Mouse (Mus musculus) T-helper 2 cell (primary cell): ENCODE measurements around the gene Abhd2.

Experiments used
- in situ Hi-C: fragments of 300-600 bp; cut with MboI, MseI; formaldehyde crosslinking; loops from one replicate; pipeline ENCODE4 v1.15.1; 2025; ENCODE audit warnings: high pct_unique_total_duplicates

The Abhd2 gene

DNA sequence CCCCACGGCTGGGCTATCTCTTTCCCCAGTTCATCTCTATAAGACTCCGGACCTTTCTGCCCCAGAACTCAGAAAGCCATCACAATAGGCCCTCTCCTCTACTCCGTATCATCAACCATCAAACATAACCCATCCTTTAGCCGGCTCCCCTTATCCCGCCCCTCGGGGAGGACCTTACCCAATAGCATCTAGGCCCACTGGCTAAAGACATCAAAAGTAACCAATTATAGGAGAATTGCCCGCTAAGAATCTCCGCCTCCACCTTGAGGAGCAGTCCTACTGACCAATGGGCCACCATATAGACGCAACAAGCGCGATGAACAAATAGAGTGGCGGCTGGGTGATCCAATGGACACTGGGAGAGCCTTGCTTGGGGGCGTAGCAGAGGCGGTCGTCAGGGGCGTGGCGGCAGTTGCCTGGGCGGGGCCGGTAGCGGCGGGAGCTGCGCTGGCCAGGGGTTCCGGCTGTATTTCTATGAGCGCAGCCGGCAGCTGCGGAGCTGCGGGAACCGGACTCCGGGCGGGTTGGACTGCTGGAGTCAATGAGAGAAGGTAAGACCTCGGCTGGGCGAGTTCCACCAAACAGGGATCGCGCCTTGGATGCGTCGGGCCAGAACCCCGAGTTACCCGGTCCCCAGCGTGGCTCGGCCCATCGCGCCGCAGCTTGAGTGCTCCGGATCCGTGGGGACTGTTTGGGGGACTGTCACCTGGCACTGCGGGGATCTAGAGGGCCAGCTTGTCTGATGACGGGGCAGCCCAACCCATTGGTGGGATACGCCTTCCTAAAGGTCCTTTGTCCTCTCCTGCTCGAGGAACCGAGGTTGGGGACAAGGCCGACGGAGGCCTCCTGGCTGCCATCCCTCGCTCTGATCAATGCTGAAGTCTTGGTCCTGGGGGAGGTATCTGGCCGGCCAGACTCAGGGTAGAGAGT, at the start of gene Abhd2:
TSS of gene Abhd2 (plus strand) at position 411 of the 930 bp plus-strand sequence.
- in situ Hi-C loops: no loop called here

DNA sequence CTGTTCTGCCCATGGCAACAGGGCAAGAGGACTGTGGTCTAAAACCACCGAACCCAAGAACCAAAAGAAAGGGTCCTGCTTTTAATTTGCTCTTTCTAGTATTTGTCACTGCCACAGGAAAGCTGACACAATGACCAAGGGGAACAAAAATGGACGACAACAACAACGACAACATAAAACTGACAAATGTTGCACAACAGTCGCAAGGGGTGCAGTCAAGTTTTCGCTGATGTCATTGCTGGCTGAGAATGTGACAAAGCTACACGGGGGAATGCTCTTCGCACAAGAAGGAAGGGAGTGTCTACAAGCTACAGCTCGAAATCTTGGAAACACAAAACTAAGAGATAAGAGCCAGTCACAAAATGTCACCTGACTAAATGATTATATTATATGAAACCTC, 47.5 kb upstream of the Abhd2 start:
- in situ Hi-C loops: no loop called here

DNA sequence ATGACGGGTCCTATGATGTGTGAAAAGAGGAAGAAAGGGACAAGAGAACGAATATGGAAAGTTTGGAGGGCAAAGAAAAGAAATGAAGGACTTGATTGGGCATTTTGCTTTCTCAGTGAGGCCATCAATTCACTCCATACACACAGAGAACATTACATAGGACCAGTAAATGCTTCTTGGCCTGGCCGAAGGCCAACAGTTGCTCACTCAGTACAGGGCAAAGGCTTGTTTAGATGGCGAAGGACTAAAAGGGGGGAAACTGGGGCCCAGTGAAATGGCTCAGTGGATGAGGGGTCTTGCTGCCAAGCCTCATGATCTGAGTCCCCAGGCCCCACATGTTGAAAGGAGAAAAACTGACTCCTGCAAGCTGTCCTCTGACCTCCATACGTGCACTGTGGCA, 46.8 kb upstream of the Abhd2 start:
- in situ Hi-C loops: no loop called here

- in situ Hi-C loops: no loop called here
Measured at GRCm38 (mm10) chr7:79226834-79227486, 46.0 kb upstream of the Abhd2 start.

- in situ Hi-C loops: no loop called here
Measured at GRCm38 (mm10) chr7:79228471-79228870, 44.5 kb upstream of the Abhd2 start.

GRCm38 (mm10) chr7:79231577-79231976, 41.4 kb upstream of the Abhd2 start:
- in situ Hi-C loops: no loop called here

DNA sequence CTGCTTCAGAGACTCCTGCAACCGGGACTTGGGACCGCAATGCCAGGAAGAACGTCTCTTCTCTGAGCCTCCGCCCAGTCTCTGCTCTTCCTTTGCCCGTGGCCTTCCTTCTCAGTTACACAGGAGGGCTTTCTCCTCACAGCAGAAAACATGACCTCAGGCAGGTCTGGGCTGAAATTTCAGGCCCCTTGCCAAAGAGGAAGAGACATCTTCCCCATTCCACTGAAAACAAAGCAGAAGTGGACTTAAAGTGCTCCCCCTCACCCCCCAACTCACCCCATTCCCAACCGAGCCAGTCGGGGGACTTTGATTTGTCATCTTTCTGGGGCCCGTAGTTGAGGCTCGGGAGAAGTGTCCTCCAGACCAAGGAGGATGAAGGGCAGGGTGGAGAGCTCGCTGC, 41.0 kb upstream of the Abhd2 start:
- in situ Hi-C loops: no loop called here

- in situ Hi-C loops: loop anchor here (5.0 kb wide), 1 partner anchor 96 kb away; no protein-coding TSS in a partner anchor
Measured at GRCm38 (mm10) chr7:79238741-79239140, 34.3 kb upstream of the Abhd2 start.

DNA sequence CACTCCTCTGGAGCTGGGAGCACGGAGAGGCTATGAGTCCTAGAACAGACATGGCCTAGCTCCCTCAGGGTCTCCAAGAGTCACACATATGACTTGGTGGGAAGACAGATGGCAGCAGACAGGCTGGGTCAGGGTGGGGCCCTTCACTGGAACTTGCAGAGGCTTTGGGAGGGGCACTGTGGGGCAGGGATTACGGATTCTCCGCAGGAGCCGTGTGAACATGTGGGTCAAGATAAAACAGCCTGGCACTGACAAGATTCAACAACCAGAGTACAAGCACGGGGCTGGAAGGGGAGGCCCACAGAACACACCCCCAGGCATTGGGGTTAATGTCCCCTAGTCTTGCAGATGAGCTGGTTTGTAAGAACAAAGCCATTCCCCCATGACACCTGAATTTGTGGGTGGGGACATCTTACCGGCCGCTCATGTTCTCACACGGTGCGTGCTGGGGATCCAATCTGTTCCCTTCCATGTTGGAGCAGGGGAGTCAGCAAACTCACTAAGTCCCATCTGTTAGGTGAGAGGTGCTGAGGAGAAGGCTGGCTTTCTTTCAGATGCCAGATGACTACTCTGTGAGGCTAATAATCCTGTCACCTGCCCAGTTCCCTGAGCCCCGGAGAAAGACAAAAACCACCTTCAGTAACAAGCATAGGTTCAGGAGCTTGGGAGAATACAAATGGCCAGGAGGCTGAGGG, 30.9 kb upstream of the Abhd2 start:
- in situ Hi-C loops: loop anchor here (5.0 kb wide), 1 partner anchor 110 kb away; no protein-coding TSS in a partner anchor

DNA sequence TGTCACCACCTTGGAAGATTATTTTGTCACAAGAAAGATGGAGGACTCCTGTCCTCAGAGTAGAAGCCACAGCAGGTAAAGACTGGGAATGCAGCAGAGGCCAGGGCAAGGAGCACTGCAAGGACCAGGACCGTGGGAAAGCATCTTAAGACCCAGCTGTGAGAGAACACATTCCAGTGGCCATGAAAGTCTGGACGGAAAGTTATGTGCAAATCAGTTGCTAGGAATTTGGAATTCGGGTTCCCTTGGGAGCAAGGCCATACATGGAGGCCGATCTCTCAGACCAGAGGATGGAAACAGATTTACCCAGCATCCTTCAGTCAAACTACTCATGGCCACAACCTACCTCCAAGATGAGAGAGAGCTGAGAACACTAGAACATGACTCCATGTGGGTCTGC, 29.8 kb upstream of the Abhd2 start:
- in situ Hi-C loops: loop anchor here (5.0 kb wide), 1 partner anchor 109 kb away; no protein-coding TSS in a partner anchor

DNA sequence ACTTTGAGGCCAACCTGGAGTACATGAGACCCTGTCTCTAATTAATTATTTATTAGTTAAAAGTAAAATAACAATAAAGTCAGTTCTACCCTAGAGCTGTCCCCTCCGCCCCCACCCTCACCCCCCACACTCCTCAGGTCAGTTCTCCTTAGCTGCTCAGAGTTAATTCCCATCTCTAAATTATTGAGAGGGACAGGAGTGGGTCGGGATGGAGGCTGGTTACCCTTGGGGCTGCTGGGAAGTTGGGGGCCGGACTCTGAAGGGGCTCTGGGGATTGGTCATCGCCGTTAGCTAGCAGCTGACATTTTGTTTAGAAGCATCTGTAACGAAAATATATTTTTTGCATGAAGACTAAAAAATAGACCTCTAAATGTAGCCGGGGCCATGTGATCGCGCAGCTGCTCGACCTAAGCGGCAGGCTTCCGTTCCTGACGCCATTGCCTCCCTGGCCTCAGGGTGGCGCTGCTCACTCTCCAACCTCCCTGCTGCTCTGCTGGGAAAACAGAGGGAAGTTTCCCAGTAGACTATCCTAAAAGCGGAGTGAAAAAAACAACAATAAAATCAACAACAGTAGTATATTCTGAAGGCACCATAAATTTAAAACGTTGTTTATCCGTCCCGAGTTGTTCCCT, 26.8 kb upstream of the Abhd2 start:
- in situ Hi-C loops: no loop called here

- in situ Hi-C loops: no loop called here
Measured at GRCm38 (mm10) chr7:79247408-79247807, 25.6 kb upstream of the Abhd2 start.

DNA sequence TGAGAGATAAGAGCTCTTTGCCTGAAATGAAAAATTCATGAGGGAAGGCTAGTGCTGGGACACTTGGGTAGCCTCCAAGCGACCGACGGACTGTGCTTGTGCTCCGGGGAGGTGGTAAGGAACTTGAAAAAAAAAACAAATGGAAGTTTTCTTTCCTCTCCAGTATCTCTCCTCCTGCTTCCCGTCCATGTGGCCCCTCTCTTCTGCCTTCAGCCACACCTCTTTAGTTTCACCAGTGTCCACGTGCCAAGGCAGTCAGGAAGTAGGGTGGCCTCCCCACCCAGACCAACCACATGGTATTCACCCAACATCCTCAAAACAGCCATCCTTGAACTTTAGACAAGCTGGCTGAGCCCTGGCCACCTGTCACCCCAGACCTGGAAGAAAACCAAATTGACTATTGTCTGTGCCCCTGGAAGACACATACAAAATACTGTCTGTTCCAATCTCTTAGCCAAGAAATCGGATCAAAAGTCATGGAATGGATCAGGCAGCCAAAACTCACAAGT, 25.1 kb upstream of the Abhd2 start:
- in situ Hi-C loops: no loop called here

- in situ Hi-C loops: no loop called here
Measured at GRCm38 (mm10) chr7:79249581-79249980, 23.4 kb upstream of the Abhd2 start.

GRCm38 (mm10) chr7:79254248-79254888, 18.6 kb upstream of the Abhd2 start:
- in situ Hi-C loops: no loop called here

GRCm38 (mm10) chr7:79255350-79255749, 17.6 kb upstream of the Abhd2 start:
- in situ Hi-C loops: no loop called here

GRCm38 (mm10) chr7:79255752-79256151, 17.2 kb upstream of the Abhd2 start:
- in situ Hi-C loops: no loop called here

DNA sequence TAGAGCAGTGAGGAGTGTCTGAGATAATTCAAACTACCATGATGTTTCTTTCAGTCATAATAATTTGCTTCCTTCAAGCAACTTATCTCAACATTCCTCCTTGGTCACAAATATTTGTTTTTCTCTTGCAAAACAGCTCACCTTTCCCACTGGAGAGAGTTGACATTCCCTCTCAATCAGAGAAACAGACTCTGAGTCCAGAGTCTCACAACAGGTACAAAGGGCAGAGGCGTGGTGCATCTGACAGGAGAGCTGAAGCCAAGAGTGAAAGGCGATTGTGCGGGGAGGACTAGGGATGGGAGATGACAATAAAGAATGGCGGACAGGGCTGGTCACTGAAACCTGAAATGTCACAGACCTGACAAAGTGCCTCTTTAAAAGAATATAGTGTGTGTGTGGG, 16.3 kb upstream of the Abhd2 start:
- in situ Hi-C loops: no loop called here

DNA sequence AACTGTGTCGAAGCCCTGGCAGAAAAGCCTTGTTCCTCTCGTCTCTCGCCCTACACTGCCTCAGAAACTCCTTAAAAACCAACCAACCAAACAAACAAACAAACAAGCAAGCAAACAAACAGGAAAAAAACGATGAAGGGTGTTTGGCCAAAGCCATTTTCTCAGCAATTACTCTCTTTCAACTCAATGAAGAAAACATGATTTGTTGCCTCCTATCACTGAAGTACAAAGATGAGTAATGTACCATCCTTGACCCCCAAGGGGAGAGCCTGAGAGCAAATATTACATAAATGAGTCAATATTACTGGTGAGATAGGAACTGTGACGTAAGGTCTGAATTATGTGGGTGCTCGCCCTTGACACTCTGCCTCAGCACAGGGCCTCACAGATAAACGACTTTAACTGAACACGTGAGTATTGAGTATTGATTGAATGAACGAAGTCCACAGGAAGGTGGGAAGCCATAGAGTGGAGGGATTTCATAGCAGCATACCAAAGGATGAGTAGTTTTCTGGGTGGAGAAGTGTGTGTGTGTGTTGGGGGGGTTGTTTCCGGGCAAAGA, 13.9 kb upstream of the Abhd2 start:
- in situ Hi-C loops: no loop called here

GRCm38 (mm10) chr7:79262478-79262877, 10.5 kb upstream of the Abhd2 start:
- in situ Hi-C loops: no loop called here

GRCm38 (mm10) chr7:79263776-79264175, 9.2 kb upstream of the Abhd2 start:
- in situ Hi-C loops: no loop called here
